Mouse (Mus musculus) liver, embryonic 13.5 days (tissue): ENCODE results near the gene Gna13. TPM values are rescaled to one million over a fixed set of nuclear protein-coding genes. Genes with fewer than 3 reads are reported as not detected.
A peak's percentile ranks its signal among the peaks of the same experiment; 100 is the strongest.

Source experiments
- ATAC-seq: fragments of 200-750 bp; cut with Nextera tagmentation; 2 replicates; pipeline ENCODE4 v1.8.0; 2017; ENCODE audit warnings: low read depth, mild to moderate bottlenecking, moderate number of reproducible peaks, moderate library complexity
- DNase-seq: peaks from one replicate; pipeline ENCODE4 v3.0.0; 2022
- H3K27ac ChIP-seq: fragments of 300-500 bp; sonication (generic); 2 replicates; pipeline ENCODE4 v1.5.1; 2015; ENCODE audit warnings: moderate library complexity, mild to moderate bottlenecking, inconsistent platforms
- H3K27me3 ChIP-seq: fragments of 300-500 bp; sonication (generic); 2 replicates; pipeline ENCODE4 v1.6.1; 2015; ENCODE audit warnings: mild to moderate bottlenecking, inconsistent platforms
- H3K36me3 ChIP-seq: fragments of 300-500 bp; sonication (generic); 2 replicates; pipeline ENCODE4 v1.6.1; 2015; ENCODE audit warnings: mild to moderate bottlenecking, inconsistent platforms
- H3K4me1 ChIP-seq: fragments of 300-500 bp; sonication (generic); replicated peaks from 2 replicates; pipeline ENCODE4 v1.6.1; 2015; ENCODE audit warnings: inconsistent platforms
- H3K4me2 ChIP-seq: fragments of 300-500 bp; sonication (generic); 2 replicates; pipeline ENCODE4 v1.6.1; 2015; ENCODE audit warnings: inconsistent platforms, mild to moderate bottlenecking, moderate library complexity
- H3K4me3 ChIP-seq: fragments of 300-500 bp; sonication (generic); replicated peaks from 2 replicates; pipeline ENCODE4 v1.5.1; 2015; ENCODE audit warnings: mild to moderate bottlenecking, inconsistent platforms
- H3K9ac ChIP-seq: fragments of 300-500 bp; sonication (generic); 2 replicates; pipeline ENCODE4 v1.6.1; 2015; ENCODE audit warnings: mild to moderate bottlenecking, inconsistent platforms
- H3K9me3 ChIP-seq: fragments of 300-500 bp; sonication (generic); replicated peaks from 2 replicates; pipeline ENCODE4 v1.6.1; 2016; ENCODE audit warnings: inconsistent platforms
- WGBS: fragments of 180-500 bp; shearing (Covaris S2); methylation state at CpG from one replicate; pipeline ENCODE4 v1.1.7; 2015; ENCODE audit not compliant: insufficient replicate concordance; 5-methylcytosine and 5-hydroxymethylcytosine counted together
- polyA plus RNA-seq: library from polyadenylated mRNA; unstranded; fragments of >200 nt; fragmentation: Nextera tagmentation; extraction: Ambion mirVana; gene quantifications from 2 replicates; pipeline ENCODE4 v1.2.1, GENCODE M21; 2015

Gna13 gene
- polyA plus RNA-seq, 1 experiment from 2014 or later, result 14.3 TPM

GRCm38 (mm10) chr11:109414802-109415201, 52.2 kb downstream of the Gna13 start:
- H3K36me3 ChIP-seq, result no peaks in the 10 kb centered on the region
- H3K27me3 ChIP-seq, result no peaks in the 10 kb centered on the region
- DNase-seq, result no peak
- no peak overlapping the region for H3K4me3 ChIP-seq
- no peak for ATAC-seq
- H3K4me1 ChIP-seq, result peaks cover 1% of the 10 kb centered on the region
- 73% methylated on average over 5 of the region's 5 CpGs for WGBS
- H3K27ac ChIP-seq, result no peak overlapping the region
- no peak overlapping the region for H3K4me2 ChIP-seq
- no peaks in the 10 kb centered on the region for H3K9me3 ChIP-seq
- H3K9ac ChIP-seq, result no peak overlapping the region

GRCm38 (mm10) chr11:109416709-109417420, 54.2 kb downstream of the Gna13 start:
- Histone ChIP-seq H3K9me3 (no peaks in the 10 kb centered on the region), H3K4me3 (no peak overlapping the region), H3K36me3 (no peaks in the 10 kb centered on the region), H3K4me1 (peaks cover 8% of the 10 kb centered on the region), H3K27me3 (no peaks in the 10 kb centered on the region), H3K9ac (no peak overlapping the region), H3K27ac (no peak overlapping the region), H3K4me2 (no peak overlapping the region)
- ATAC-seq (no peak), DNase-seq (no peak)
- WGBS, result 63% methylated on average over 8 of the region's 8 CpGs

- 54% methylated on average over 9 of the region's 9 CpGs for WGBS
- DNase-seq, result no peak
- no peak overlapping the region for H3K27ac ChIP-seq
- H3K4me1 ChIP-seq, result peaks cover 8% of the 10 kb centered on the region
- H3K27me3 ChIP-seq, result no peaks in the 10 kb centered on the region
- no peaks in the 10 kb centered on the region for H3K36me3 ChIP-seq
- no peak for ATAC-seq
- H3K9me3 ChIP-seq, result peaks cover 4% of the 10 kb centered on the region; the same call in 1 of the 2 replicates
- H3K4me2 ChIP-seq, result no peak overlapping the region
- no peak overlapping the region for H3K9ac ChIP-seq
- H3K4me3 ChIP-seq, result no peak overlapping the region
Observed at GRCm38 (mm10) chr11:109417472-109418040, 54.9 kb downstream of the Gna13 start.

GRCm38 (mm10) chr11:109419461-109419860, 56.8 kb downstream of the Gna13 start:
- Histone ChIP-seq H3K9ac (no peak overlapping the region), H3K4me3 (no peak overlapping the region), H3K4me2 (no peak overlapping the region), H3K27ac (no peak overlapping the region), H3K36me3 (no peaks in the 10 kb centered on the region), H3K9me3 (peaks cover 4% of the 10 kb centered on the region; the same call in 1 of the 2 replicates), H3K27me3 (no peaks in the 10 kb centered on the region), H3K4me1 (peaks cover 23% of the 10 kb centered on the region)
- WGBS, result 47% methylated on average over 4 of the region's 4 CpGs
- DNase-seq, result no peak
- ATAC-seq, result no peak

- H3K27me3 ChIP-seq, result no peaks in the 10 kb centered on the region
- 22% methylated on average over 16 of the region's 16 CpGs for WGBS
- H3K4me3 ChIP-seq, result no peak overlapping the region
- peaks cover 29% of the 10 kb centered on the region for H3K4me1 ChIP-seq
- no peak overlapping the region for H3K9ac ChIP-seq
- H3K9me3 ChIP-seq, result peaks cover 4% of the 10 kb centered on the region; the same call in 1 of the 2 replicates
- H3K27ac ChIP-seq, result no peak overlapping the region
- no peak for ATAC-seq
- peak overlapping the region; percentile 28; the same call in 1 of the 2 replicates for H3K4me2 ChIP-seq
- DNase-seq, result no peak
- H3K36me3 ChIP-seq, result no peaks in the 10 kb centered on the region
Observed at GRCm38 (mm10) chr11:109419961-109420566, 57.4 kb downstream of the Gna13 start.

- no peak overlapping the region for H3K27ac ChIP-seq
- no peak overlapping the region for H3K9ac ChIP-seq
- peaks cover 4% of the 10 kb centered on the region; the same call in 1 of the 2 replicates for H3K9me3 ChIP-seq
- no peaks in the 10 kb centered on the region for H3K27me3 ChIP-seq
- no peaks in the 10 kb centered on the region for H3K36me3 ChIP-seq
- no peak overlapping the region for H3K4me3 ChIP-seq
- peaks cover 33% of the 10 kb centered on the region for H3K4me1 ChIP-seq
- 60% methylated on average over 14 of the region's 14 CpGs for WGBS
- DNase-seq, result no peak
- no peak for ATAC-seq
- peak overlapping the region; percentile 28; the same call in 1 of the 2 replicates for H3K4me2 ChIP-seq
Observed at GRCm38 (mm10) chr11:109420567-109420962, 57.9 kb downstream of the Gna13 start.

- Histone ChIP-seq H3K4me2 (no peak overlapping the region), H3K27me3 (no peaks in the 10 kb centered on the region), H3K4me3 (no peak overlapping the region), H3K4me1 (peaks cover 34% of the 10 kb centered on the region), H3K9me3 (peaks cover 4% of the 10 kb centered on the region; the same call in 1 of the 2 replicates), H3K36me3 (no peaks in the 10 kb centered on the region), H3K27ac (no peak overlapping the region), H3K9ac (no peak overlapping the region)
- no peak for ATAC-seq
- 65% methylated on average over 5 of the region's 5 CpGs for WGBS
- DNase-seq, result no peak
Observed at GRCm38 (mm10) chr11:109421205-109421604, 58.6 kb downstream of the Gna13 start.

- H3K9ac ChIP-seq, result no peak overlapping the region
- no peaks in the 10 kb centered on the region for H3K36me3 ChIP-seq
- H3K9me3 ChIP-seq, result peaks cover 4% of the 10 kb centered on the region; the same call in 1 of the 2 replicates
- no peak overlapping the region for H3K4me2 ChIP-seq
- WGBS, result 84% methylated on average over 4 of the region's 4 CpGs
- H3K4me3 ChIP-seq, result no peak overlapping the region
- peaks cover 45% of the 10 kb centered on the region for H3K4me1 ChIP-seq
- H3K27me3 ChIP-seq, result no peaks in the 10 kb centered on the region
- H3K27ac ChIP-seq, result no peak overlapping the region
- ATAC-seq (no peak), DNase-seq (no peak)
Observed at GRCm38 (mm10) chr11:109422263-109422662, 59.6 kb downstream of the Gna13 start.

GRCm38 (mm10) chr11:109423294-109423693, 60.7 kb downstream of the Gna13 start:
- no peaks in the 10 kb centered on the region for H3K27me3 ChIP-seq
- H3K4me1 ChIP-seq, result peaks cover 46% of the 10 kb centered on the region
- WGBS, result 46% methylated on average over 1 of the region's 1 CpGs
- peak overlapping the region; percentile 71 for H3K27ac ChIP-seq
- H3K9ac ChIP-seq, result no peak overlapping the region; the same call in 1 of the 2 replicates
- peaks cover 4% of the 10 kb centered on the region; the same call in 1 of the 2 replicates for H3K9me3 ChIP-seq
- no peak overlapping the region for H3K4me2 ChIP-seq
- ATAC-seq, result no peak
- H3K36me3 ChIP-seq, result 0 out of 2 replicates have a peak, but pooled peaks cover 1% of the 10 kb centered on the region
- no peak overlapping the region for H3K4me3 ChIP-seq
- DNase-seq, result no peak

GRCm38 (mm10) chr11:109425392-109426271, 63.0 kb downstream of the Gna13 start, which contains the start of gene Amz2:
TSS of gene Amz2 (plus strand) at chr11:109425946.
- Histone ChIP-seq H3K27ac (peak within 1 kb of the TSS; percentile 90), H3K9ac (peak within 1 kb of the TSS; percentile 80), H3K9me3 (peaks cover 4% of the 10 kb centered on the region; the same call in 1 of the 2 replicates), H3K4me3 (peak within 1 kb of the TSS; percentile 79), H3K36me3 (peaks cover 25% of the 10 kb centered on the region), H3K27me3 (no peaks in the 10 kb centered on the region), H3K4me1 (peaks cover 39% of the 10 kb centered on the region), H3K4me2 (peak within 1 kb of the TSS; percentile 91)
- peak; percentile 99 for DNase-seq
- under 1% methylated on average over 65 of the region's 65 CpGs for WGBS
- ATAC-seq, result peak; percentile 94

- Histone ChIP-seq H3K9ac (peak overlapping the region; percentile 80), H3K4me1 (peaks cover 39% of the 10 kb centered on the region), H3K36me3 (peaks cover 31% of the 10 kb centered on the region), H3K4me2 (peak overlapping the region; percentile 91), H3K4me3 (peak overlapping the region; percentile 79), H3K9me3 (peaks cover 4% of the 10 kb centered on the region; the same call in 1 of the 2 replicates), H3K27me3 (no peaks in the 10 kb centered on the region), H3K27ac (peak overlapping the region; percentile 90)
- 0% methylated on average over 11 of the region's 11 CpGs for WGBS
- DNase-seq (no peak), ATAC-seq (no peak)
Observed at GRCm38 (mm10) chr11:109426272-109426586, 63.6 kb downstream of the Gna13 start.
